Mouse (Mus musculus) frontal cortex, postnatal 36 days (tissue): Measurements from ENCODE around the gene Nrn1l.

ENCODE experiments used
- DNase-seq, 2 experiments: peaks; one replicate each; pipeline ENCODE4 v3.0.0; 2022; ENCODE audit warnings: low spot score in 2 of 2

The Nrn1l gene

GRCm38 (mm10) chr8:105890870-105891269, 2.5 kb upstream of the Nrn1l start:
- peak; percentile 39 to 66 for DNase-seq

- DNase-seq: peak in 1 of 2 experiments; percentile 26
These were observed 935 bp upstream of the Nrn1l start for GRCm38 (mm10) chr8:105892432-105892831.

GRCm38 (mm10) chr8:105897801-105898480, 4.6 kb downstream of the Nrn1l start:
- no peak for DNase-seq

GRCm38 (mm10) chr8:105900180-105900940, 7.0 kb downstream of the Nrn1l start, which contains the start of gene Pskh1:
Pskh1 (plus strand) TSS chr8:105900441.
- DNase-seq: peak; percentile 92 to 93

- DNase-seq: no peak
These were observed 7.7 kb downstream of the Nrn1l start for GRCm38 (mm10) chr8:105900941-105901616.

- DNase-seq: no peak
These were observed 26.0 kb downstream of the Nrn1l start for GRCm38 (mm10) chr8:105919390-105919789.

- peak in 1 of 2 experiments; percentile 49 for DNase-seq
These were observed 31.8 kb downstream of the Nrn1l start for GRCm38 (mm10) chr8:105925123-105925522.

GRCm38 (mm10) chr8:105930602-105931001, 37.2 kb downstream of the Nrn1l start:
- peak; percentile 85 to 88 for DNase-seq

GRCm38 (mm10) chr8:105931271-105931670, 37.9 kb downstream of the Nrn1l start:
- peak; percentile 65 to 76 for DNase-seq

- no peak for DNase-seq
These were observed 39.2 kb downstream of the Nrn1l start for GRCm38 (mm10) chr8:105932525-105932924.

GRCm38 (mm10) chr8:105933762-105934161, 40.4 kb downstream of the Nrn1l start, which contains the start of gene Ctrl:
Ctrl (minus strand) TSS chr8:105933862.
- no peak for DNase-seq

- no peak for DNase-seq
These were observed 41.7 kb downstream of the Nrn1l start for GRCm38 (mm10) chr8:105935105-105935504.

GRCm38 (mm10) chr8:105935863-105936603, 42.7 kb downstream of the Nrn1l start:
- no peak for DNase-seq

GRCm38 (mm10) chr8:105936866-105937475, 43.6 kb downstream of the Nrn1l start:
- peak; percentile 87 for DNase-seq

GRCm38 (mm10) chr8:105937496-105938305, 44.3 kb downstream of the Nrn1l start:
- peak; percentile 54 to 60 for DNase-seq

GRCm38 (mm10) chr8:105938306-105938669, 44.9 kb downstream of the Nrn1l start, which contains the start of gene Psmb10:
Psmb10 (minus strand) TSS chr8:105938444.
- DNase-seq: no peak

- DNase-seq: no peak
These were observed 48.7 kb downstream of the Nrn1l start for GRCm38 (mm10) chr8:105942026-105942425.

GRCm38 (mm10) chr8:105942542-105942941, 49.2 kb downstream of the Nrn1l start:
- DNase-seq: no peak

- DNase-seq: peak in 1 of 2 experiments; percentile 44
These were observed 50.0 kb downstream of the Nrn1l start, which contains the start of gene Lcat for GRCm38 (mm10) chr8:105943321-105943739. Lcat (minus strand) TSS chr8:105943382.
